Mouse (Mus musculus) MEL (cell line): ENCODE results near the gene Nkd1. TPM values are rescaled to one million over a fixed set of nuclear protein-coding genes. Genes with fewer than 3 reads are reported as not detected.

Experiments used
- DNase-seq: peaks from one replicate; pipeline ENCODE4 v3.0.0; 2011; ENCODE audit warnings: low read depth, low spot score
- H3K27ac ChIP-seq: 2 replicates; pipeline ENCODE4 v1.5.1; 2012; ENCODE audit warnings: low read depth, mild to moderate bottlenecking, control low read depth, low read length, moderate library complexity; ENCODE audit not compliant: control insufficient read depth
- H3K27me3 ChIP-seq, 2 experiments: fragments of 150-350 bp in 1 of 2; sonication (generic) in 1 of 2; 2 replicates each; pipeline ENCODE4 v1.6.1; 2012; ENCODE audit warnings: low read length in 2 of 2, mild to moderate bottlenecking in 2 of 2, improper control_type of control experiment in 1 of 2, moderate library complexity in 1 of 2; ENCODE audit not compliant: insufficient read depth in 2 of 2, control insufficient read depth in 1 of 2
- H3K36me3 ChIP-seq, 2 experiments: 2 replicates each; pipeline ENCODE4 v1.6.1; 2012 to 2014; ENCODE audit warnings: low read length in 2 of 2, improper control_type of control experiment in 1 of 2, inconsistent platforms in 1 of 2, mild to moderate bottlenecking in 1 of 2; ENCODE audit not compliant: insufficient read depth in 2 of 2, control insufficient read depth in 1 of 2
- H3K4me1 ChIP-seq, 2 experiments: fragments of 150-350 bp in 1 of 2; sonication (generic) in 1 of 2; 2 replicates each; pipeline ENCODE4 v1.6.1; 2012; ENCODE audit warnings: low read length in 2 of 2, improper control_type of control experiment in 1 of 2, mild to moderate bottlenecking in 1 of 2; ENCODE audit not compliant: insufficient read depth in 2 of 2, control insufficient read depth in 1 of 2
- H3K4me3 ChIP-seq, 2 experiments: fragments of 150-350 bp in 1 of 2; sonication (generic) in 1 of 2; 2 replicates each; pipeline ENCODE4 v1.5.1; 2012; ENCODE audit warnings: low read depth in 2 of 2, low read length in 2 of 2, mild to moderate bottlenecking in 2 of 2, moderate library complexity in 2 of 2, control low read depth in 1 of 2, improper control_type of control experiment in 1 of 2; ENCODE audit not compliant: control insufficient read depth in 1 of 2, insufficient read depth in 1 of 2
- H3K79me2 ChIP-seq: 2 replicates; pipeline ENCODE4 v1.6.1; 2012; ENCODE audit warnings: mild to moderate bottlenecking, low read length, moderate library complexity; ENCODE audit not compliant: control insufficient read depth, poor library complexity, insufficient read depth
- H3K9ac ChIP-seq: 2 replicates; pipeline ENCODE4 v1.6.1; 2012; ENCODE audit warnings: low read depth, mild to moderate bottlenecking, control low read depth, low read length, moderate library complexity; ENCODE audit not compliant: control insufficient read depth, poor library complexity, severe bottlenecking
- H3K9me3 ChIP-seq: fragments of 150-350 bp; sonication (generic); replicated peaks from 2 replicates; pipeline ENCODE4 v1.6.1; 2012; ENCODE audit warnings: mild to moderate bottlenecking, low read length, improper control_type of control experiment, moderate library complexity; ENCODE audit not compliant: insufficient read depth
- ETS1 ChIP-seq: IDR thresholded peaks from 2 replicates; pipeline ENCODE4 v1.6.1; 2012; ENCODE audit warnings: low read depth, mild to moderate bottlenecking, inconsistent platforms, low read length, improper control_type of control experiment, moderate library complexity
- GABPA ChIP-seq: IDR thresholded peaks from 2 replicates; pipeline ENCODE4 v1.6.1; 2012; ENCODE audit warnings: low read depth, mild to moderate bottlenecking, inconsistent platforms, low read length, improper control_type of control experiment, moderate library complexity
- KAT2A ChIP-seq: conservative IDR thresholded peaks from 2 replicates; pipeline ENCODE4 v1.6.1; 2012; ENCODE audit warnings: low read depth, low read length, improper control_type of control experiment, inconsistent platforms
- MAX ChIP-seq: IDR thresholded peaks from 2 replicates; pipeline ENCODE4 v1.6.1; 2011; ENCODE audit warnings: low read length, improper control_type of control experiment
- MAZ ChIP-seq: IDR thresholded peaks from 2 replicates; pipeline ENCODE4 v1.6.1; 2012; ENCODE audit warnings: low read depth, mild to moderate bottlenecking, inconsistent platforms, low read length, improper control_type of control experiment
- MXI1 ChIP-seq: IDR thresholded peaks from 2 replicates; pipeline ENCODE4 v1.6.1; 2011; ENCODE audit warnings: mild to moderate bottlenecking, low read depth, low read length, improper control_type of control experiment
- NRF1 ChIP-seq: IDR thresholded peaks from 2 replicates; pipeline ENCODE4 v1.6.1; 2014; ENCODE audit warnings: low read depth, mild to moderate bottlenecking, inconsistent platforms, low read length, improper control_type of control experiment, moderate library complexity; ENCODE audit not compliant: poor library complexity, insufficient read depth, severe bottlenecking
- POLR2A ChIP-seq, 2 experiments: IDR thresholded peaks; 2 replicates each; pipeline ENCODE4 v1.6.1; 2011 to 2012; ENCODE audit warnings: low read length in 2 of 2, mild to moderate bottlenecking in 2 of 2, control low read depth in 1 of 2, improper control_type of control experiment in 1 of 2, low read depth in 1 of 2, moderate library complexity in 1 of 2; ENCODE audit not compliant: control insufficient read depth in 1 of 2, insufficient read depth in 1 of 2, poor library complexity in 1 of 2
- POLR2AphosphoS2 ChIP-seq: IDR thresholded peaks from 2 replicates; pipeline ENCODE4 v1.6.1; 2011; ENCODE audit warnings: low read length, improper control_type of control experiment
- TAL1 ChIP-seq: IDR thresholded peaks from 2 replicates; pipeline ENCODE4 v1.6.1; 2012; ENCODE audit warnings: mild to moderate bottlenecking, inconsistent platforms, low read length, moderate library complexity, mixed read lengths
- TBP ChIP-seq: IDR thresholded peaks from 2 replicates; pipeline ENCODE4 v1.8.0; 2011; ENCODE audit warnings: low read depth, low read length, improper control_type of control experiment
- USF1 ChIP-seq: IDR thresholded peaks from 2 replicates; pipeline ENCODE4 v1.6.1; 2014; ENCODE audit warnings: low read depth, mild to moderate bottlenecking, inconsistent platforms, low read length, improper control_type of control experiment, moderate library complexity
- polyA plus RNA-seq, 2 experiments: library from polyadenylated mRNA; stranded (reverse) in 1 of 2; unstranded in 1 of 2; fragments of >175 nt in 1 of 2; fragments of >200 nt in 1 of 2; gene quantifications; 2 replicates each; pipeline versions ENCODE4 v1.2.1 to v1.2.4; 2012; ENCODE audit warnings: low replicate concordance in 2 of 2, low read depth in 1 of 2; ENCODE audit not compliant: insufficient read length in 2 of 2, insufficient read depth in 1 of 2, missing spikeins in 1 of 2
- total RNA-seq: library from RNA; depleted of rRNA; stranded (reverse); fragments of 300-350 nt; gene quantifications from 2 replicates; pipeline ENCODE4 v1.2.3, GENCODE M21; 2012; rRNA removed

Gene Nkd1
- total and polyA plus RNA-seq, 3 experiments = not detected

DNA sequence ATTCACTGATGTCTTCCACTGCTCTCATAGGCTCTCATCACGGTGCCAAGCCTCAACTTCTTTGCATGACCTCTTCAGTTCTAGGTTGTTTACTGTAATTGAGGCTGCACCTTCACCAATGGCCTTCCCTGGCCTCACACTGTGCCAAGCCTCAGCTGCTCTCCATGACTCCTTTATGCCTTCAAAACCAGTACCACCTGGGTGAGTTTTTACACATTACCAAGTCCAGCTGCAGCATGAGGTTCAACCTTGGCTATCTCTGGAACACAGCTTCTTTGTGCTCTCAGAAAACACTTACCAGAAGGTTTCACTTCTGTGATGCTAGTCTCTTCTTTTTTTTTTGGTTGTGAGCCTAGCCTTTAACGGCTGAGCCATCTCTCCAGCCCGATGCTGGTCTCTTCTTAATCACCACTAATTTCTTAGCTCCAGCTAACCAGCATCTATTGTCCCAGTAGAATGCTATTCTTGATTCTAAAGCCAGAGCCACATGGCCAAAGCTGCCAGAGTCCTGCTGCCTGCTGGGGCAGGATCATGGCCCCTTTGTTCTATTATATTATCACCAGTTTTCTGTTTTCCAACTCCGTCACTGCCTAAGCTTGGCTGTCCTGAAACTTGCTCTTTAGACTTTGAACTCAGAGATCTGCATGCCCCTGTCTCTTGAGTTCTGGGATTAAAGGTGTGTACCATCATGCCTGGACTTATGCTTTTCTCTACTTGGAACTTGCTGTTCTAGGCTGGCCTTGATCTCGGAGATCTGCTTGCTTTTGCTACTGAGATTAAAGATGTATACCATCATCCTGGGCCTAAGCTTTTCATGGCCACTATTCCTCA is 121.8 kb downstream of the Nkd1 start:
- H3K4me3 ChIP-seq = no peak overlapping the region
- no peaks in the 10 kb centered on the region for H3K79me2 ChIP-seq
- no peak for DNase-seq
- no peaks in the 10 kb centered on the region for H3K9me3 ChIP-seq
- TF ChIP-seq GABPA = no peak
- no peak for TF ChIP-seq POLR2AphosphoS2
- TF ChIP-seq NRF1 = no peak
- TF ChIP-seq MAZ = no peak
- TF ChIP-seq ETS1 = no peak
- TF ChIP-seq TAL1 = no peak
- TF ChIP-seq MXI1 = no peak
- no peak for TF ChIP-seq TBP
- TF ChIP-seq MAX = no peak
- no peak for TF ChIP-seq KAT2A
- TF ChIP-seq POLR2A (IDR thresholded peaks at IDR 0.05; ENCODE audit: control insufficient read depth in 1 of 2, insufficient read depth in 1 of 2, low read depth in 1 of 2, low read length in 2 of 2, poor library complexity in 1 of 2) = no peak
- no peak for TF ChIP-seq USF1
- no peak overlapping the region for H3K27ac ChIP-seq
- peaks cover 4 to 9% of the 10 kb centered on the region in 2 experiments; a peak in 2 of 4 replicates for H3K4me1 ChIP-seq
- no peaks in the 10 kb centered on the region; a peak in 1 of 4 replicates for H3K36me3 ChIP-seq
- H3K9ac ChIP-seq = no peak overlapping the region
- no peaks in the 10 kb centered on the region; a peak in 1 of 4 replicates for H3K27me3 ChIP-seq

Other genes starting within 250 kb of the Nkd1 start
- gene Adcy7, start 249.0 kb upstream of the Nkd1 start, total RNA-seq = 62.9 and 89.9 TPM in 2 replicates
- 10 to 100 TPM in 1 of 2 experiments, not detected in 1; 83.7 TPM for gene Adcy7, start 249.0 kb upstream of the Nkd1 start, polyA plus RNA-seq
- 67.7 and 89.0 TPM in 2 replicates for gene Brd7, start 159.2 kb upstream of the Nkd1 start, total RNA-seq
- gene Brd7, start 159.2 kb upstream of the Nkd1 start, polyA plus RNA-seq = 100 to 1,000 TPM in 1 of 2 experiments, 10 to 100 TPM in 1; 40.0 to 192 TPM
- 10.1 and 13.3 TPM in 2 replicates for gene Snx20, start 114.8 kb downstream of the Nkd1 start, total RNA-seq
- gene Snx20, start 114.8 kb downstream of the Nkd1 start, polyA plus RNA-seq = 10 to 100 TPM in 1 of 2 experiments, not detected in 1; 15.9 TPM
- 0.42 and 0.50 TPM in 2 replicates for gene Nod2, start 126.0 kb downstream of the Nkd1 start, total RNA-seq
- under 1 TPM in 1 of 2 experiments, not detected in 1; 0.22 TPM for gene Nod2, start 126.0 kb downstream of the Nkd1 start, polyA plus RNA-seq
- gene Cyld, start 175.7 kb downstream of the Nkd1 start, total RNA-seq = 7.2 and 8.4 TPM in 2 replicates
- gene Cyld, start 175.7 kb downstream of the Nkd1 start, polyA plus RNA-seq = 1 to 10 TPM in 1 of 2 experiments, not detected in 1; 7.8 TPM